Mouse (Mus musculus): ENCODE results near the gene Kcnk13. TPM values are rescaled to one million over a fixed set of nuclear protein-coding genes. Genes with fewer than 3 reads are reported as not detected.
A peak's percentile ranks its signal among the peaks of the same experiment; 100 is the strongest.

The Kcnk13 gene
- 2.5 and 3.0 TPM in 2 replicates for polyA plus RNA-seq (2012; rRNA removed)

- TF ChIP-seq POLR2A (IDR thresholded peaks at IDR 0.05; ENCODE audit: borderline replicate concordance, extremely low read depth, low read depth, low read length) (no peak), CTCF (IDR thresholded peaks at IDR 0.05; ENCODE audit: insufficient read depth, low read length) (peak; percentile 84)
- WGBS: 2% methylated on average over 39 of the region's 39 CpGs
Measured at GRCm38 (mm10) chr12:99964301-99965202, at the start of gene Kcnk13. Gene Kcnk13 (plus strand): TSS chr12:99964499.

GRCm38 (mm10) chr12:99917800-99918427 is 46.4 kb upstream of the Kcnk13 start:
- Histone ChIP-seq H3K4me1 (ENCODE audit: control insufficient read depth, insufficient read depth, low read length) (no peaks in the 10 kb centered on the region), H3K4me3 (replicated peaks; ENCODE audit: extremely low read depth, low read depth, low read length) (no peak overlapping the region)
- 84% methylated on average over 15 of the region's 15 CpGs for WGBS
- TF ChIP-seq CTCF (IDR thresholded peaks at IDR 0.05; ENCODE audit: insufficient read depth, low read length) (no peak), POLR2A (IDR thresholded peaks at IDR 0.05; ENCODE audit: borderline replicate concordance, extremely low read depth, low read depth, low read length) (no peak)
- no peak for DNase-seq

More at GRCm38 (mm10) chr12:99964301-99965202, at the start of gene Kcnk13:
- Histone ChIP-seq H3K4me1 (ENCODE audit: control insufficient read depth, insufficient read depth, low read length) (peaks cover 6% of the 10 kb centered on the region; the same call in 1 of the 2 replicates), H3K4me3 (replicated peaks; ENCODE audit: extremely low read depth, low read depth, low read length) (peak within 1 kb of the TSS; percentile 51)
- DNase-seq: peak; percentile 49

DNA sequence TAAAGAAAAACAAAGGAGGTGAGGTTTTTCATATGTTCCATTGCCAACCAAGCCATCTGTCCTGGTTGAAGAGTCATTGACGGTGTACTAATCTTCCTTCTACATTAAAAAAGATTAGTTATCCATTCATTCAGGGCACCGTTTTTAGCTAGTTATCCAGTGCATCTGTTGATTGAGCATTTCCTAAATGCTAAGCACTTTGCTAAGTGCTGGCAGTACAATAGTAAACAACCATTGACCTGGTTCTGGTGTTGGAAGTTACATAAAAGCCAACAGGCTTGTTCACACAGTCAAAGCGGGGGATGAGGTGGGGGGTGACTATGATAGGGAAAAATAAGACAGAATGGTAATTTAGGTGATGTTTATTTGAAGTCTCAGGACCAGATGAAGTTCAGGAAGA is 44.7 kb upstream of the Kcnk13 start:
- no peak for DNase-seq
- TF ChIP-seq POLR2A (IDR thresholded peaks at IDR 0.05; ENCODE audit: borderline replicate concordance, extremely low read depth, low read depth, low read length) (no peak), CTCF (IDR thresholded peaks at IDR 0.05; ENCODE audit: insufficient read depth, low read length) (no peak)
- Histone ChIP-seq H3K4me3 (replicated peaks; ENCODE audit: extremely low read depth, low read depth, low read length) (no peak overlapping the region), H3K4me1 (ENCODE audit: control insufficient read depth, insufficient read depth, low read length) (no peaks in the 10 kb centered on the region)
- WGBS: 82% methylated on average over 3 of the region's 3 CpGs

- H3K4me3 ChIP-seq (replicated peaks; ENCODE audit: extremely low read depth, low read depth, low read length): no peak overlapping the region
- TF ChIP-seq CTCF (IDR thresholded peaks at IDR 0.05; ENCODE audit: insufficient read depth, low read length) (peak; percentile 27; the same call in 1 of the 2 replicates), POLR2A (IDR thresholded peaks at IDR 0.05; ENCODE audit: borderline replicate concordance, extremely low read depth, low read depth, low read length) (no peak)
- H3K4me1 ChIP-seq (ENCODE audit: control insufficient read depth, insufficient read depth, low read length): no peaks in the 10 kb centered on the region
- WGBS: 89% methylated on average over 3 of the region's 3 CpGs
- DNase-seq: no peak
Measured at GRCm38 (mm10) chr12:99921045-99921444, 43.3 kb upstream of the Kcnk13 start.

DNA sequence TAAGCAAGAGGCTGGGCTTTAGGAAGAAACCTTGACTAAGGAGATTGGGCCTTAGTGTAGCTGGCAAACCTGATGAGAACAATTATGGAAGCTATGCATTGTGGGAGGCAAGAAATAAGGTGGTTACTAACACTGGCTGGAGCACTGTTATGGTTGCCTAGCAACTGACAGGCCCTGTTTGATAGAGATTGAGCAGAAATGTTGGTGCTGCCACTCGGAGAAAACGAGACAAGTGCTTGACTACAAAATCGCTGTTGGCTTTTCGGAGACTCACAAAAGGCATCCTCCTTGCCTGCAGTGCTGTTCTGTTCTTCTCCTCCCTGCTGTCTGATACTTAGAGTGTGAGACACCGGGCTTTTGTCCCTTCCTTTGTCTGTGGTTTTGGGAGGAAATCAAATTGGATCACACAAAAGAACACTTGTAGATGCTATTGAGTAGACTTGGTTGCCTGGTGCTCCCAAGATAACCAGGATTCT is 41.1 kb upstream of the Kcnk13 start:
- Histone ChIP-seq H3K4me3 (replicated peaks; ENCODE audit: extremely low read depth, low read depth, low read length) (no peak overlapping the region), H3K4me1 (ENCODE audit: control insufficient read depth, insufficient read depth, low read length) (no peaks in the 10 kb centered on the region)
- 75% methylated on average over 5 of the region's 5 CpGs for WGBS
- no peak for TF ChIP-seq POLR2A (IDR thresholded peaks at IDR 0.05; ENCODE audit: borderline replicate concordance, extremely low read depth, low read depth, low read length)
- TF ChIP-seq CTCF (IDR thresholded peaks at IDR 0.05; ENCODE audit: insufficient read depth, low read length): no peak
- DNase-seq: no peak

DNA sequence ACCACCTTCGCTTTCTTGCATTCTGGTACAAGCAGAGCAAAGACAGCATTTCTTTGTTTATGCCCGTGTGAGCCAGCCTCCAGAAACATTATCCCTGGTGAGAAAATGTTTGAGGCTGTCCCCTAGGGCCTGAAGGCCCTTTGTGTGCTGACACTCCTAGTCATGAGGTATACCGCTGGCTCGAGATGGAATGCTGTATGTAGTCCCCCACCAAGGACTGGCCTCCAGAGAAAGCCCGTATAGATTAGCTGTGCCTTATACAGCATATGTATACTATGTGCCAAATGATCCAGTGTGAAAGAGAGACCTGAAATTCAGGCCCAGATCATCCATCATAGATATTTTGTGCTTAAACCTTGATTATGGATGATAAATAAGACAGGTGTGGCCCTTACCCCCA is 40.6 kb upstream of the Kcnk13 start:
- Histone ChIP-seq H3K4me3 (replicated peaks; ENCODE audit: extremely low read depth, low read depth, low read length) (no peak overlapping the region), H3K4me1 (ENCODE audit: control insufficient read depth, insufficient read depth, low read length) (no peaks in the 10 kb centered on the region)
- DNase-seq: no peak
- WGBS: 87% methylated on average over 5 of the region's 5 CpGs
- no peak for TF ChIP-seq POLR2A (IDR thresholded peaks at IDR 0.05; ENCODE audit: borderline replicate concordance, extremely low read depth, low read depth, low read length)
- TF ChIP-seq CTCF (IDR thresholded peaks at IDR 0.05; ENCODE audit: insufficient read depth, low read length): no peak

DNA sequence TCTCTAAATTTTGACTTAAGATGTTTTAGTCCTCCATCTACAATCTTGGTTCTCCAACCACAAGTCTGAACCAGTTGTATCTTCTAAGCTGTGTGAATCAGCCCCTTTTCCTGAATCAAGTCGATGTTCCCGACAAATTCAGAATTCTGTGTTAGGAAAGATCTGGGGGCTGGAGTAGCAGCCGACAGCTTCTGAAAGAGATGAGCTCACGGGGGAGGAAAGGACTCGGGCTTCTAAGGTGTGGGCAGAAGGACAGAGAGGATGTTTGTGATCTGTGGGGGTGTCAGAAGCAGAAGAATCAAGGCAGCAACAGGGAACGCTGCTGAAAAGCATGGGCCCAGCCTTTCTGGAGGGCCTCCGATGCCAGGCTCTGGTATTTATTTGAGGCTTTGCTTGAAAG is 36.0 kb upstream of the Kcnk13 start:
- Histone ChIP-seq H3K4me1 (ENCODE audit: control insufficient read depth, insufficient read depth, low read length) (no peaks in the 10 kb centered on the region), H3K4me3 (replicated peaks; ENCODE audit: extremely low read depth, low read depth, low read length) (no peak overlapping the region)
- no peak for DNase-seq
- no peak for TF ChIP-seq POLR2A (IDR thresholded peaks at IDR 0.05; ENCODE audit: borderline replicate concordance, extremely low read depth, low read depth, low read length)
- TF ChIP-seq CTCF (IDR thresholded peaks at IDR 0.05; ENCODE audit: insufficient read depth, low read length): no peak
- WGBS: 88% methylated on average over 7 of the region's 7 CpGs

DNA sequence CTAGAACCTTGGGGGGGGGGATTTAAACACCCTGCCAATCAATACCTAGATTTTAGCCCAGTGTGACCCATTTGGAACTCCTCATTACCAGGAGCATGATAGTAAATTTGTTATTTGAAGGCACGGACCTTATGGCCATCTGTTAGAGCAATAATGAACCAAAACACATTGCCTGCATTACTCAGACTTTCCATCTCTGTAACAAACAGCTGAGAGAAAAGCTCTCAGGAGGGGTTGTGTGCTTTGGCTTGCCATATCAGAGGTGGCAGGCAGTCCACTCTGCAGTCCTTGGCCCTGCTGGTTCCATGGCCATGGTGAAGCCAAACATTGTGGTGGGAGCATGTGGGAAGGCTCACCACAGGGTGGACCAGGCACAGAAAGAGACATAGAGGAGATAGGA is 35.1 kb upstream of the Kcnk13 start:
- DNase-seq: no peak
- Histone ChIP-seq H3K4me1 (ENCODE audit: control insufficient read depth, insufficient read depth, low read length) (no peaks in the 10 kb centered on the region), H3K4me3 (replicated peaks; ENCODE audit: extremely low read depth, low read depth, low read length) (no peak overlapping the region)
- WGBS: 81% methylated on average over 1 of the region's 1 CpGs
- TF ChIP-seq CTCF (IDR thresholded peaks at IDR 0.05; ENCODE audit: insufficient read depth, low read length) (no peak), POLR2A (IDR thresholded peaks at IDR 0.05; ENCODE audit: borderline replicate concordance, extremely low read depth, low read depth, low read length) (no peak)

DNA sequence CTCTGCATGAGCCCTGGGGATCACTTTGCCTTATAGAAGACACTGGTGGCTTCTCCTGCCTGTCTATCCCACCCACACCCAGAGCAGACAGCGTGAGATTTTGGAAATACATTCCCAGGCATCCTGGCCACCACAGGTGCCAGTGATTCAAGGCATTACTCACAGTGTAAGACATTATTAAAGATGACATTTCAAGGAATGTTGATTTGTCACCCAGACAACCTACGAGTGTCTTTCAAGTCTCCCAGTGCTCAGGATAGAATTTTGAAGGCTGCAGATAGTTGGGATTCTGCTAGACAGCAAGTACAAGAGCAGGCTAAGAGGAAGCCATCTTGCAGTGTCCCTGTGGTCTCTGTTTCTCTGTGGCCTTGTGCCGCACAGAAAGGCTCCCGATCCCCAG is 32.1 kb upstream of the Kcnk13 start:
- TF ChIP-seq POLR2A (IDR thresholded peaks at IDR 0.05; ENCODE audit: borderline replicate concordance, extremely low read depth, low read depth, low read length): no peak
- TF ChIP-seq CTCF (IDR thresholded peaks at IDR 0.05; ENCODE audit: insufficient read depth, low read length): no peak
- DNase-seq: no peak
- Histone ChIP-seq H3K4me3 (replicated peaks; ENCODE audit: extremely low read depth, low read depth, low read length) (no peak overlapping the region), H3K4me1 (ENCODE audit: control insufficient read depth, insufficient read depth, low read length) (no peaks in the 10 kb centered on the region)
- 91% methylated on average over 4 of the region's 4 CpGs for WGBS
